Comparison of ENCODE assay signal across 9 mouse cellular contexts in genomic region chr12:113157521-113157920, GRCm38 (mm10). TPM values are rescaled to one million over a fixed set of nuclear protein-coding genes. Genes with fewer than 3 reads are reported as not detected.
DNase-seq lines count a peak whose midpoint lies in the region; ATAC-seq lines count a peak whose summit lies in the region.
"Had no signal": no experiment of that assay in that cellular context is flagged by ENCODE, and none has a peak within 500 bp of the region (broad histone marks: within the 10 kb centered on the region; RNA-seq: fewer than 3 reads in every experiment).

No protein-coding gene starts in this region.

- peaks cover 11% of the 10 kb centered on the region; the same call in 1 of the 2 replicates for H3K36me3 ChIP-seq in kidney, embryonic 14.5 days (ENCODE audit: control insufficient read depth, insufficient read depth, low read length)
- no peaks in the 10 kb centered on the region for H3K36me3 ChIP-seq in embryonic facial prominence, embryonic 11.5 days (replicated peaks; ENCODE audit: control insufficient read depth, insufficient read depth, low read depth, low read length)
- peaks cover 21% of the 10 kb centered on the region for H3K36me3 ChIP-seq in forebrain, embryonic 13.5 days (ENCODE audit: poor library complexity, severe bottlenecking)
- peaks cover 9% of the 10 kb centered on the region; the same call in 1 of the 2 replicates for H3K36me3 ChIP-seq in liver, embryonic 15.5 days (replicated peaks)

- peaks cover 18% of the 10 kb centered on the region; the same call in 1 of the 2 replicates for H3K4me1 ChIP-seq in kidney, embryonic 14.5 days (ENCODE audit: control insufficient read depth, insufficient read depth, low read length)
- H3K4me1 ChIP-seq in embryonic facial prominence, embryonic 11.5 days (ENCODE audit: control insufficient read depth, insufficient read depth, low read length) = peaks cover 5% of the 10 kb centered on the region; the same call in 1 of the 2 replicates
- peaks cover 25% of the 10 kb centered on the region for H3K4me1 ChIP-seq in forebrain, embryonic 13.5 days
- peaks cover 34% of the 10 kb centered on the region for H3K4me1 ChIP-seq in liver, embryonic 15.5 days (replicated peaks)

- peak overlapping the region; percentile 68; the same call in 1 of the 2 replicates for H3K9ac ChIP-seq in kidney, embryonic 14.5 days (ENCODE audit: low read depth, low read length)
- no peak overlapping the region for H3K9ac ChIP-seq in embryonic facial prominence, embryonic 11.5 days (replicated peaks; ENCODE audit: low read length)
- peak overlapping the region; percentile 65; the same call in 1 of the 2 replicates for H3K9ac ChIP-seq in forebrain, embryonic 13.5 days
- H3K9ac ChIP-seq in liver, embryonic 15.5 days = peak overlapping the region; percentile 81

- H3K4me2 ChIP-seq in kidney, embryonic 14.5 days (replicated peaks; ENCODE audit: low read depth, low read length) = peak overlapping the region; percentile 70
- H3K4me2 ChIP-seq in embryonic facial prominence, embryonic 11.5 days (ENCODE audit: low read depth, low read length) = peak overlapping the region; percentile 10; the same call in 1 of the 2 replicates
- H3K4me2 ChIP-seq in forebrain, embryonic 13.5 days = peak overlapping the region; percentile 92
- peak overlapping the region; percentile 95 for H3K4me2 ChIP-seq in liver, embryonic 15.5 days

- peak overlapping the region; percentile 71 for H3K4me3 ChIP-seq in kidney, embryonic 14.5 days (ENCODE audit: low read length)
- H3K4me3 ChIP-seq in embryonic facial prominence, embryonic 11.5 days (ENCODE audit: low read depth, low read length) = no peak overlapping the region
- peak overlapping the region; percentile 61; the same call in 1 of the 2 replicates for H3K4me3 ChIP-seq in forebrain, embryonic 13.5 days
- H3K4me3 ChIP-seq in liver, embryonic 15.5 days (replicated peaks) = peak overlapping the region; percentile 82

- no peak for ATAC-seq in kidney, embryonic 14.5 days (ENCODE audit: low FRiP score, low TSS enrichment)
- no peak for ATAC-seq in embryonic facial prominence, embryonic 11.5 days (replicated peaks; ENCODE audit: insufficient number of reproducible peaks, low FRiP score, low TSS enrichment, low read depth)
- no peak for ATAC-seq in forebrain, embryonic 13.5 days
- ATAC-seq in liver, embryonic 15.5 days (ENCODE audit: insufficient read depth) = no peak
- no peak for ATAC-seq in inflammation-experienced regulatory T-cells, adult 6 months

- no peaks in the 10 kb centered on the region for H3K27me3 ChIP-seq in kidney, embryonic 14.5 days (ENCODE audit: control insufficient read depth, insufficient read depth, low read length)
- H3K27me3 ChIP-seq in embryonic facial prominence, embryonic 11.5 days (ENCODE audit: control insufficient read depth, insufficient read depth, low read length) = peaks cover 2% of the 10 kb centered on the region; the same call in 1 of the 2 replicates
- peaks cover 15% of the 10 kb centered on the region for H3K27me3 ChIP-seq in forebrain, embryonic 13.5 days
- H3K27me3 ChIP-seq in liver, embryonic 15.5 days = peaks cover 18% of the 10 kb centered on the region

- no peaks in the 10 kb centered on the region for H3K9me3 ChIP-seq in kidney, embryonic 14.5 days (ENCODE audit: control insufficient read depth, low read length)
- H3K9me3 ChIP-seq in embryonic facial prominence, embryonic 11.5 days (replicated peaks; ENCODE audit: control insufficient read depth, low read length) = no peaks in the 10 kb centered on the region
- H3K9me3 ChIP-seq in forebrain, embryonic 13.5 days (replicated peaks) = no peaks in the 10 kb centered on the region
- no peaks in the 10 kb centered on the region for H3K9me3 ChIP-seq in liver, embryonic 15.5 days (replicated peaks)

- 84% methylated on average over 8 of the region's 8 CpGs for WGBS in kidney, embryonic 14.5 days
- 87% methylated on average over 8 of the region's 8 CpGs for WGBS in embryonic facial prominence, embryonic 11.5 days
- WGBS in forebrain, embryonic 13.5 days = 92% methylated on average over 8 of the region's 8 CpGs
- WGBS in liver, embryonic 15.5 days (ENCODE audit: insufficient replicate concordance) = 89% methylated on average over 8 of the region's 8 CpGs

- no peak overlapping the region for H3K27ac ChIP-seq in kidney, embryonic 14.5 days (ENCODE audit: low read depth, low read length)
- H3K27ac ChIP-seq in embryonic facial prominence, embryonic 11.5 days (replicated peaks; ENCODE audit: low read depth, low read length) = no peak overlapping the region
- H3K27ac ChIP-seq in forebrain, embryonic 13.5 days = no peak overlapping the region
- H3K27ac ChIP-seq in liver, embryonic 15.5 days (replicated peaks) = no peak overlapping the region

- DNase-seq in kidney, postnatal 14 days = no peak
- no peak for DNase-seq in embryonic facial prominence, embryonic 11.5 days (ENCODE audit: low spot score)
- DNase-seq in adrenal gland, postnatal 14 days = no peak
- DNase-seq in right cerebral cortex, adult 18-20 months = no peak
- DNase-seq: right cerebral cortex, postnatal 25 days had no signal

RNA-seq across cellular contexts. Expression of gene Tedc1, which starts 1.3 kb away (rescaled TPM):
- polyA plus RNA-seq in kidney, embryonic 14.5 days (2014; fragmentation: Nextera tagmentation; extraction: Ambion mirVana) = 33.0 and 37.4 TPM in 2 replicates
- 26.4 and 27.4 TPM in 2 replicates for polyA plus RNA-seq in embryonic facial prominence, embryonic 11.5 days (2014; fragmentation: Nextera tagmentation; extraction: Ambion mirVana)
- polyA plus RNA-seq in forebrain, embryonic 13.5 days (2015; fragmentation: Nextera tagmentation; extraction: Ambion mirVana) = 32.2 and 41.2 TPM in 2 replicates
- polyA plus RNA-seq in liver, embryonic 15.5 days (2015; fragmentation: Nextera tagmentation; extraction: Ambion mirVana) = 11.3 and 11.5 TPM in 2 replicates
- total RNA-seq in adrenal gland, postnatal 14 days (2021) = 3.1 and 3.7 TPM in 2 replicates
- 10 to 100 TPM in 1 of 3 experiments, 1 to 10 TPM in 1, under 1 TPM in 1; 0.90 to 12.3 (median 3.1) TPM for polyA plus RNA-seq in inflammation-experienced regulatory T-cells, adult 6 months (2017; shearing (Covaris generic))

RNA-seq across cellular contexts. Expression of gene Crip1, which starts 11.4 kb away (rescaled TPM):
- polyA plus RNA-seq in kidney, embryonic 14.5 days (2014; fragmentation: Nextera tagmentation; extraction: Ambion mirVana) = 194 and 281 TPM in 2 replicates
- polyA plus RNA-seq in embryonic facial prominence, embryonic 11.5 days (2014; fragmentation: Nextera tagmentation; extraction: Ambion mirVana) = 63.5 and 72.1 TPM in 2 replicates
- 35.9 and 40.0 TPM in 2 replicates for polyA plus RNA-seq in forebrain, embryonic 13.5 days (2015; fragmentation: Nextera tagmentation; extraction: Ambion mirVana)
- 89.4 and 102 TPM in 2 replicates for polyA plus RNA-seq in liver, embryonic 15.5 days (2015; fragmentation: Nextera tagmentation; extraction: Ambion mirVana)
- 79.4 and 132 TPM in 2 replicates for total RNA-seq in adrenal gland, postnatal 14 days (2021)
- 1,000 to 10,000 TPM in 1 of 3 experiments, 100 to 1,000 TPM in 2; 839 to 2,286 (median 900) TPM for polyA plus RNA-seq in inflammation-experienced regulatory T-cells, adult 6 months (2017; shearing (Covaris generic))

RNA-seq across cellular contexts. Expression of gene Crip2, which starts 17.5 kb away (rescaled TPM):
- 162 and 174 TPM in 2 replicates for polyA plus RNA-seq in kidney, embryonic 14.5 days (2014; fragmentation: Nextera tagmentation; extraction: Ambion mirVana)
- 72.7 and 83.3 TPM in 2 replicates for polyA plus RNA-seq in embryonic facial prominence, embryonic 11.5 days (2014; fragmentation: Nextera tagmentation; extraction: Ambion mirVana)
- polyA plus RNA-seq in forebrain, embryonic 13.5 days (2015; fragmentation: Nextera tagmentation; extraction: Ambion mirVana) = 314 and 328 TPM in 2 replicates
- polyA plus RNA-seq in liver, embryonic 15.5 days (2015; fragmentation: Nextera tagmentation; extraction: Ambion mirVana) = 45.1 and 51.5 TPM in 2 replicates
- total RNA-seq in adrenal gland, postnatal 14 days (2021) = 152 and 174 TPM in 2 replicates
- polyA plus RNA-seq in inflammation-experienced regulatory T-cells, adult 6 months (2017; shearing (Covaris generic)) = 10 to 100 TPM in 1 of 3 experiments, 1 to 10 TPM in 2; 4.9 to 10.4 (median 6.0) TPM

RNA-seq across cellular contexts. Expression of gene Tmem121, which starts 28.2 kb away (rescaled TPM):
- polyA plus RNA-seq in kidney, embryonic 14.5 days (2014; fragmentation: Nextera tagmentation; extraction: Ambion mirVana) = 4.2 and 13.9 TPM in 2 replicates
- polyA plus RNA-seq in embryonic facial prominence, embryonic 11.5 days (2014; fragmentation: Nextera tagmentation; extraction: Ambion mirVana) = 5.7 and 8.9 TPM in 2 replicates
- 23.9 and 27.8 TPM in 2 replicates for polyA plus RNA-seq in forebrain, embryonic 13.5 days (2015; fragmentation: Nextera tagmentation; extraction: Ambion mirVana)
- 0.33 and 0.54 TPM in 2 replicates for polyA plus RNA-seq in liver, embryonic 15.5 days (2015; fragmentation: Nextera tagmentation; extraction: Ambion mirVana)
- total RNA-seq in adrenal gland, postnatal 14 days (2021) = 3.4 and 4.7 TPM in 2 replicates
- under 1 TPM in 1 of 3 experiments, not detected in 2; 0.23 TPM for polyA plus RNA-seq in inflammation-experienced regulatory T-cells, adult 6 months (2017; shearing (Covaris generic))

RNA-seq across cellular contexts. Expression of gene Mta1, which starts 59.4 kb away (rescaled TPM):
- 23.0 and 26.2 TPM in 2 replicates for polyA plus RNA-seq in kidney, embryonic 14.5 days (2014; fragmentation: Nextera tagmentation; extraction: Ambion mirVana)
- 18.7 and 20.7 TPM in 2 replicates for polyA plus RNA-seq in embryonic facial prominence, embryonic 11.5 days (2014; fragmentation: Nextera tagmentation; extraction: Ambion mirVana)
- 19.5 and 20.2 TPM in 2 replicates for polyA plus RNA-seq in forebrain, embryonic 13.5 days (2015; fragmentation: Nextera tagmentation; extraction: Ambion mirVana)
- polyA plus RNA-seq in liver, embryonic 15.5 days (2015; fragmentation: Nextera tagmentation; extraction: Ambion mirVana) = 3.8 and 4.4 TPM in 2 replicates
- 83.7 and 94.0 TPM in 2 replicates for total RNA-seq in adrenal gland, postnatal 14 days (2021)
- 10 to 100 TPM; 12.1 to 15.0 (median 13.8) TPM for polyA plus RNA-seq in inflammation-experienced regulatory T-cells, adult 6 months (2017; shearing (Covaris generic))

Comparison
In these comparisons a context has a peak if more than half of its experiments do, and no peak if none do; other contexts are left out.
1. H3K4me2 ChIP-seq: peak in every context shown above with its lines; median percentile 95 in liver, embryonic 15.5 days; 92 in forebrain, embryonic 13.5 days; 70 in kidney, embryonic 14.5 days; 10 in embryonic facial prominence, embryonic 11.5 days.